ENCODE assay signal across 10 mouse cellular contexts in the genomic region with DNA sequence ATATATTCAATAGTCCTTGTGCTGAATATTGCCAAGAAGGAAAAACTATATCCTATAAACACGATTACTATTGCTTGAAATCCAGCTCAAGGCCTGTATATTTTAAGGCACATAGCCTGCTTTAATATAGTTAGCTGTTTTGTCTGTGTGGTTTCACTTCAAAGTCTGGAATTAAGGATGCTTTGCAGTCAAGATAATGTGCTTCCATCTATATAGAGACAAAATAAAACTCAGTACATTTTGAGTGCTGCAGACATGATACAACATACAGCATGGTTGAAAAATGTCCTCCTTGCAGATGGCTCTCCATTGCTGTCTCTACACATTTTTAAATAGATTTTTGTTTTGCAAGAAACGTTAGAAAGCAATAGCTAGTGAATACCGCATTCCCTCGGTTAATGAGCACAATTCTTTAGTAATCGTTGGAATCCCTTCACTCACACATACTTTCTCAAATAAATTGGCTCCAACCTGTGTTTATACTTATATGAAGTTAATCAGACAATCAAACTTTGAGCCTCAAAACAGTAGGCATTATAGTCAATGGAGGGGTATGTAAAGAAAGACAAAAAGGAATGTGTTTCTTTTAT.
DNase-seq lines count a peak whose midpoint lies in the region; ATAC-seq and TF ChIP-seq lines count a peak whose summit lies in the region.
"Had no signal": no experiment of that assay in that cellular context is flagged by ENCODE, and none has a peak within 500 bp of the region (broad histone marks: within the 10 kb centered on the region; RNA-seq: fewer than 3 reads in every experiment).

No protein-coding gene starts in this region.

- WGBS in heart, postnatal 0 days: 16% methylated on average over 5 of the region's 5 CpGs
- WGBS in embryonic facial prominence, embryonic 14.5 days: 13% methylated on average over 5 of the region's 5 CpGs
- WGBS in hindbrain, embryonic 15.5 days: 3% methylated on average over 5 of the region's 5 CpGs
- WGBS in neural tube, embryonic 14.5 days: 2% methylated on average over 5 of the region's 5 CpGs

- H3K27ac ChIP-seq in heart, postnatal 0 days (ENCODE audit: low read depth): no peak overlapping the region
- H3K27ac ChIP-seq in embryonic facial prominence, embryonic 14.5 days (replicated peaks; ENCODE audit: low read depth, low read length): no peak overlapping the region
- H3K27ac ChIP-seq in hindbrain, embryonic 15.5 days (replicated peaks): peak overlapping the region; percentile 100
- H3K27ac ChIP-seq in neural tube, embryonic 14.5 days (ENCODE audit: low read depth, low read length): peak overlapping the region; percentile 100

- H3K9ac ChIP-seq in heart, postnatal 0 days (replicated peaks; ENCODE audit: low read depth, low read length): no peak overlapping the region
- H3K9ac ChIP-seq in embryonic facial prominence, embryonic 14.5 days (ENCODE audit: low read depth, low read length): no peak overlapping the region
- peak overlapping the region; percentile 84 for H3K9ac ChIP-seq in hindbrain, embryonic 15.5 days
- H3K9ac ChIP-seq in neural tube, embryonic 14.5 days (replicated peaks; ENCODE audit: low read depth, low read length): peak overlapping the region; percentile 100

- no peaks in the 10 kb centered on the region for H3K36me3 ChIP-seq in heart, postnatal 0 days (replicated peaks; ENCODE audit: control insufficient read depth, insufficient read depth, low read length)
- H3K36me3 ChIP-seq in embryonic facial prominence, embryonic 14.5 days (ENCODE audit: control insufficient read depth, insufficient read depth, low read length): no peaks in the 10 kb centered on the region
- H3K36me3 ChIP-seq in hindbrain, embryonic 15.5 days: no peaks in the 10 kb centered on the region
- H3K36me3 ChIP-seq in neural tube, embryonic 14.5 days (ENCODE audit: control insufficient read depth, insufficient read depth, low read length): no peaks in the 10 kb centered on the region

- peak; percentile 6 for DNase-seq in heart, postnatal 0 days (ENCODE audit: low spot score)
- no peak for DNase-seq in heart, postnatal 4 days
- no peak for DNase-seq in embryonic facial prominence, embryonic 14.5 days (ENCODE audit: low spot score)
- DNase-seq in lung, postnatal 36 days: no peak
- DNase-seq in ovary, postnatal 14 days (ENCODE audit: low spot score): no peak
- no peak for DNase-seq in kidney, postnatal 10 days
- DNase-seq: liver; lung, postnatal 10 days had no signal

- H3K9me3 ChIP-seq in heart, postnatal 0 days (replicated peaks; ENCODE audit: control insufficient read depth, low read length): 0 out of 2 replicates have a peak, but pooled peaks cover 3% of the 10 kb centered on the region
- no peaks in the 10 kb centered on the region; the same call in 1 of the 2 replicates for H3K9me3 ChIP-seq in embryonic facial prominence, embryonic 14.5 days (ENCODE audit: control insufficient read depth, low read length)
- no peaks in the 10 kb centered on the region for H3K9me3 ChIP-seq in hindbrain, embryonic 15.5 days
- H3K9me3 ChIP-seq in neural tube, embryonic 14.5 days (ENCODE audit: control insufficient read depth, low read length): no peaks in the 10 kb centered on the region

- H3K27me3 ChIP-seq in heart, postnatal 0 days (ENCODE audit: control insufficient read depth, insufficient read depth, low read length): peaks cover 98% of the 10 kb centered on the region
- peaks cover 93% of the 10 kb centered on the region for H3K27me3 ChIP-seq in embryonic facial prominence, embryonic 14.5 days (replicated peaks; ENCODE audit: control insufficient read depth, insufficient read depth, low read length)
- no peaks in the 10 kb centered on the region for H3K27me3 ChIP-seq in hindbrain, embryonic 15.5 days
- no peaks in the 10 kb centered on the region for H3K27me3 ChIP-seq in neural tube, embryonic 14.5 days (ENCODE audit: control insufficient read depth, insufficient read depth, low read length)

- ATAC-seq in heart, postnatal 0 days (ENCODE audit: insufficient read depth, low read depth): no peak
- ATAC-seq in embryonic facial prominence, embryonic 14.5 days (ENCODE audit: low read depth): no peak
- ATAC-seq in hindbrain, embryonic 15.5 days (ENCODE audit: low FRiP score, low read depth): no peak
- no peak for ATAC-seq in neural tube, embryonic 14.5 days (ENCODE audit: low read depth)

- H3K4me1 ChIP-seq in heart, postnatal 0 days (ENCODE audit: control insufficient read depth, insufficient read depth): peaks cover 9% of the 10 kb centered on the region
- 0 out of 2 replicates have a peak, but pooled peaks cover 3% of the 10 kb centered on the region for H3K4me1 ChIP-seq in embryonic facial prominence, embryonic 14.5 days (ENCODE audit: control insufficient read depth, insufficient read depth, low read length)
- no peaks in the 10 kb centered on the region for H3K4me1 ChIP-seq in hindbrain, embryonic 15.5 days (replicated peaks)
- no peaks in the 10 kb centered on the region for H3K4me1 ChIP-seq in neural tube, embryonic 14.5 days (ENCODE audit: control insufficient read depth, insufficient read depth, low read length)

- TF ChIP-seq CTCF in heart, postnatal 0 days (IDR thresholded peaks at IDR 0.05; ENCODE audit: low read depth): no peak

- H3K4me2 ChIP-seq in heart, postnatal 0 days (ENCODE audit: low read depth, low read length): no peak overlapping the region
- H3K4me2 ChIP-seq in embryonic facial prominence, embryonic 14.5 days (ENCODE audit: low read depth, low read length): peak overlapping the region; percentile 18; the same call in 1 of the 2 replicates
- peak overlapping the region; percentile 78 for H3K4me2 ChIP-seq in hindbrain, embryonic 15.5 days
- H3K4me2 ChIP-seq in neural tube, embryonic 14.5 days (ENCODE audit: low read depth, low read length): peak overlapping the region; percentile 81

- no peak overlapping the region for H3K4me3 ChIP-seq in heart, postnatal 0 days (ENCODE audit: low read depth, low read length)
- H3K4me3 ChIP-seq in embryonic facial prominence, embryonic 14.5 days (ENCODE audit: low read depth, low read length): peak overlapping the region; percentile 6; the same call in 1 of the 2 replicates
- H3K4me3 ChIP-seq in hindbrain, embryonic 15.5 days: peak overlapping the region; percentile 77
- peak overlapping the region; percentile 90 for H3K4me3 ChIP-seq in neural tube, embryonic 14.5 days (ENCODE audit: low read depth, low read length)

- no peak for TF ChIP-seq EP300 in heart, postnatal 0 days (IDR thresholded peaks at IDR 0.05; ENCODE audit: low read depth)

Comparison
In these comparisons a context has a peak if more than half of its experiments do, and no peak if none do; other contexts are left out.
1. H3K27ac ChIP-seq: peak in hindbrain, embryonic 15.5 days (single experiment) and neural tube, embryonic 14.5 days (single experiment); none in heart, postnatal 0 days (single experiment) and embryonic facial prominence, embryonic 14.5 days (single experiment).
2. H3K9ac ChIP-seq: peak in hindbrain, embryonic 15.5 days (single experiment) and neural tube, embryonic 14.5 days (single experiment); none in heart, postnatal 0 days (single experiment) and embryonic facial prominence, embryonic 14.5 days (single experiment).